Mouse (Mus musculus): ENCODE measurements around the gene Syne1. TPM values are rescaled to one million over a fixed set of nuclear protein-coding genes. Genes with fewer than 3 reads are reported as not detected.

The Syne1 gene
- polyA plus RNA-seq, 1 experiment from 2014 or later = 2.5 TPM

DNA sequence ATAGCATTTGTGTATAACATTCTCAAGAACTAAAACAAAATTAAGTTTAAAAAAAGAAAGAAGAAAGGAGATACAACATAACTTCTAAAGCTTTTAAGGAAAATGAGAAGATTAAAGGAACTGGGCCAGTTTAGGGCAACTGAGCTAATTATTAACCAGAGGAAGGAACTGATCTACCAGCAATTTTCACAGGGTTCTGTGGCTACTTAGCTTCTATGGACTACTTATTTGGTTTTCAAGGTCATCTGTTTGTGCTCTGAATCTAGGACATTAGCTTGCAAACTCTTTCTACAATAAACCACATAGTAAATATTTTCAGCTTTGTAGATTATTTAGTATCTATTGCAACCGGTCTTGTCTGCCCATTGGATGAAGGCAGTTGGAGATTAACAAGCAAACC is 420.8 kb downstream of the Syne1 start:
- Histone ChIP-seq H3K27me3 (no peaks in the 10 kb centered on the region), H3K4me3 (replicated peaks) (no peak overlapping the region), H3K9ac (no peak overlapping the region), H3K36me3 (peaks cover 9% of the 10 kb centered on the region), H3K27ac (no peak overlapping the region), H3K9me3 (replicated peaks) (no peaks in the 10 kb centered on the region), H3K4me2 (no peak overlapping the region), H3K4me1 (replicated peaks) (no peaks in the 10 kb centered on the region)
- no peak for DNase-seq
- ATAC-seq (ENCODE audit: low read depth) = no peak
- 64% methylated on average over 1 of the region's 1 CpGs for WGBS (ENCODE audit: insufficient replicate concordance)

DNA sequence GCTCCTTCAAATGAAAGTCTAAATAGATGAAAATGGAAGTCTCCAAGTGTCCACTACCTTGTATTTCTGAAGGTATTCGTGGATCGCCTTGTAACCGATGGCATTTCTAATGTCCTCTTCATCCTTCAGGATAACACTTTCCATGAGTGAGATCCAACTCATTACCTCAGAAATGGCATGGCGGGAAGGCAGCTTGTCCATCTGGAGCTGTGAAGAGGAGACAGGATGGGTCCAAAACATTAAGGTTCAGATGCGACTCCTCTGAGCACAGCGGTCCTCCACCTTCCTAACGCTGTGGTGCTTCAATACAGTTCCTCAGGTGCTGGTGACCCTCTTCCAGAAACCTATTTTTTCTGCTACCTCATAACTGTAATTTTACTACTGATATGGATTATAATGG is 426.5 kb downstream of the Syne1 start:
- Histone ChIP-seq H3K4me2 (no peak overlapping the region), H3K9me3 (replicated peaks) (no peaks in the 10 kb centered on the region), H3K27ac (no peak overlapping the region), H3K27me3 (no peaks in the 10 kb centered on the region), H3K9ac (no peak overlapping the region), H3K4me3 (replicated peaks) (no peak overlapping the region), H3K36me3 (peaks cover 22% of the 10 kb centered on the region), H3K4me1 (replicated peaks) (no peaks in the 10 kb centered on the region)
- DNase-seq (no peak), ATAC-seq (ENCODE audit: low read depth) (no peak)
- WGBS (ENCODE audit: insufficient replicate concordance) = 87% methylated on average over 7 of the region's 7 CpGs

DNA sequence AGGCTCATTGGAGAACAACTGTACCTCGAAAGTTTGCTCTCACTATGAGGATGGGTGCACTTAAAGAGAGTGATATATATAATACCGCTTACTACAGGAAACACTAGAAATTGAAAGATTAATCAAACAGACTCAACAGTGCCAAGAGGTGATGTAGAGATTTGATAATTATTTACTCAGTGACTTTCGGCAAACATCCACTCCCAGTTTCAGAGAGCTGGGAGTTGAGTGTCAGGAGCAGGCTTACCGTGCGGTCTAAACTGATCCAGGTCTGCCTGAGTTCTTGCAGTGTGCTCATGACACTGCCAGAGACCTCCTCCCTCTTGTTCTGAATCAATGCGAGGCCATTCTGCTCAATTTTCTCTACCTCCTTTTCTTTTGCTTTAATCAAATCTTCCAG is 434.6 kb downstream of the Syne1 start:
- no peak overlapping the region for H3K9ac ChIP-seq
- H3K9me3 ChIP-seq (replicated peaks) = no peaks in the 10 kb centered on the region
- H3K4me1 ChIP-seq (replicated peaks) = no peaks in the 10 kb centered on the region
- DNase-seq (no peak), ATAC-seq (ENCODE audit: low read depth) (no peak)
- peaks cover 28% of the 10 kb centered on the region for H3K36me3 ChIP-seq
- H3K27me3 ChIP-seq = no peaks in the 10 kb centered on the region
- H3K27ac ChIP-seq = no peak overlapping the region
- no peak overlapping the region for H3K4me3 ChIP-seq (replicated peaks)
- WGBS (ENCODE audit: insufficient replicate concordance) = 72% methylated on average over 6 of the region's 6 CpGs
- no peak overlapping the region for H3K4me2 ChIP-seq

DNA sequence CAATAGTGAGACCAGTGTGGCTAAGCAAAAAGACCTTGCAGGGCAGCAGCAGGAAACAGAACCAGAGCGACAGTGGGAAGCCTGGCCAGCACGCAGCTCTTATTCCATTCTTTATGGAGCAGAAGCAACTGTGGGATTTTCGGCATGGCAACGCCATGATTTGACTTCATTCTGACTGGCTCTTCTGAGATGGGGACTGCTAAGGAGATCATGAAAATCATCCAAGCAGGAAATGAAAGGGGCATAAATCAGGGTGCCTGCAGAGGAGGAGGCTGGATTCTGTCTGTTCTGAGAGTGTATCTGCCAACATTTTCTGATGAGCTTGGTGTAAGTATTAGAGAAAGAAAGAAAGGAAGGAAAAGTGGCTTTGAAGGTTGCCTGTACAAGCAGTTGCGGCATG is 435.1 kb downstream of the Syne1 start:
- Histone ChIP-seq H3K27me3 (no peaks in the 10 kb centered on the region), H3K27ac (no peak overlapping the region), H3K9ac (no peak overlapping the region), H3K4me2 (no peak overlapping the region), H3K9me3 (replicated peaks) (no peaks in the 10 kb centered on the region), H3K4me3 (replicated peaks) (no peak overlapping the region), H3K36me3 (peaks cover 28% of the 10 kb centered on the region), H3K4me1 (replicated peaks) (no peaks in the 10 kb centered on the region)
- ATAC-seq (ENCODE audit: low read depth) = no peak
- DNase-seq = no peak
- 70% methylated on average over 5 of the region's 5 CpGs for WGBS (ENCODE audit: insufficient replicate concordance)

DNA sequence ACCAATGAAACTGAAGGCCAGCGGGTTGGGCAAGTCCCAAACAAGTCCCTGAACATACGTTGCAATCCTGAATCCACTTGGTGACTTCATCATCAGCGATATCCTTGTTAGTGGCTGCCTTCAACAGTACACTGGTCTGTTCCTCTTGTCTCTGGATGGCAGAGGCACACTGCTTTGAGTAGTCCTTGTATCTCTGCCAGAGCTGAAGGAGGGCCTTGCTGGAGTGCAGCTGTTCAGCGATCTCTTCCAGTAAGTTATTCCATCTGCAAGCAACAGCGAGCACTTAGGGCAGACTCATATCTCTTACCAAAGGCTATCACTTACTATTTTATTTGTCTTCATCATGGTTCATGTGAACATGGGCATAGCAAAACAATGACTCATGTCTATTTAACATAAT is 440.5 kb downstream of the Syne1 start:
- H3K27me3 ChIP-seq = no peaks in the 10 kb centered on the region
- H3K9me3 ChIP-seq (replicated peaks) = no peaks in the 10 kb centered on the region
- DNase-seq (no peak), ATAC-seq (ENCODE audit: low read depth) (no peak)
- peaks cover 34% of the 10 kb centered on the region for H3K36me3 ChIP-seq
- H3K4me3 ChIP-seq (replicated peaks) = no peak overlapping the region
- no peak overlapping the region for H3K9ac ChIP-seq
- WGBS (ENCODE audit: insufficient replicate concordance) = 81% methylated on average over 5 of the region's 5 CpGs
- no peaks in the 10 kb centered on the region for H3K4me1 ChIP-seq (replicated peaks)
- no peak overlapping the region for H3K27ac ChIP-seq
- H3K4me2 ChIP-seq = no peak overlapping the region

DNA sequence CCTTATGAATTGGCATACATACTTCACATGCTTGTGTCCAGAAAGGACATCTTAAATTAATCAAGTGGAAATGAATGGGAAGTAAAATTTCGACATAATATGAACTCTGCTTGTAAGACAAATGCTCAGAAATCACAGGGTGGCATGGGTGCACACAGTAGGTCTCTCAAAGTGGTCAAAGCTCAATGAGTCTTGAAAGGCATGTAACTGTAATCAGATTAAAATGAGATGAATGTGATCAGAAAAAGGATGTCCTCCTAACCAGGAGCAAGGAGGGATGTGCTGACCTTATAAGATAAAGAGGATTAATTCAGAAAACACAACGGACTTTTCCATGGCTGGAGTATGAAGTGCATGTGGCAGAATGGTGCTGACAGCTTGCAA is 453.5 kb downstream of the Syne1 start:
- DNase-seq = no peak

DNA sequence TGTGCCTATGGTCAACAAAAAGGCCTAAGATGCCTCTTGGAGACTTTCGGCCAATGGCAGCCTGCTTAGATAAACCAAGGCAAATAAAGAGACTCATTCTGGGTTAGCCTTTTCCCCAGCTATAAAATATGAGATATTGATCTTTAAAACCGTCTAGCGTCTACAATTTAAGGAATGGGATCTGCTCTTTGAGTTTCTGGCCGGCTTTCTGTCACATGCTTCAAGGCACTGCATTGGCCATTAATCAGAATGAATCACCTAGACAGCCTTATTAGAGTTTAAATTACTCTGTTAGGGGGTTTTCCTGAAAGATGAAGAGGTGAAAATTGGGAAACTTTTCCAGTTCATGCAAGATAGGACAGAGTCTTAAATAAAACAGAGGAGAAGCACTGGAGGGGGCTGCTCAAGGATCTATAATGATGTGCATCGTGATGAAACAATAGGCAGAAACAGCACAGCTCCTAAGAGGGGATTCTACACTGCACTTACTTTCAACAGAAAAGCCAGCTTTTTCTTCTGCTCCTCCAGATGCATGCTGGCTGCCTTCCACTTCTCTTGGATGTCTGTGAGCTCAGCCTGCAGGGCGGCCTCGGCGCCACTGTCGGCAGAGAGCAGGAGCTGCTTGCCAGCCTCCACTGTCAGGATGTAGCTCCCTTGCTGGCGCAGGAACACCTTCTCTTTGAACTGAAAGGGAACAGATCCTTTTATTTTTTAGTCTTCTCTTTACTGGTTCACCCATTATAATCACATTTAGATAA is 454.1 kb downstream of the Syne1 start:
- H3K9me3 ChIP-seq (replicated peaks) = no peaks in the 10 kb centered on the region
- 81% methylated on average over 10 of the region's 10 CpGs for WGBS (ENCODE audit: insufficient replicate concordance)
- DNase-seq = no peak
- H3K27ac ChIP-seq = no peak overlapping the region
- no peak overlapping the region for H3K9ac ChIP-seq
- peaks cover 11% of the 10 kb centered on the region for H3K36me3 ChIP-seq
- no peak overlapping the region for H3K4me3 ChIP-seq (replicated peaks)
- H3K4me2 ChIP-seq = no peak overlapping the region
- ATAC-seq (ENCODE audit: low read depth) = no peak
- H3K27me3 ChIP-seq = no peaks in the 10 kb centered on the region
- H3K4me1 ChIP-seq (replicated peaks) = no peaks in the 10 kb centered on the region

More for the DNA sequence above, 453.5 kb downstream of the Syne1 start:
- 54% methylated on average over 2 of the region's 2 CpGs for WGBS (ENCODE audit: insufficient replicate concordance)
- Histone ChIP-seq H3K4me1 (replicated peaks) (no peaks in the 10 kb centered on the region), H3K9me3 (replicated peaks) (no peaks in the 10 kb centered on the region), H3K36me3 (peaks cover 11% of the 10 kb centered on the region), H3K27me3 (no peaks in the 10 kb centered on the region), H3K4me3 (replicated peaks) (no peak overlapping the region), H3K4me2 (no peak overlapping the region), H3K9ac (no peak overlapping the region), H3K27ac (no peak overlapping the region)
- no peak for ATAC-seq (ENCODE audit: low read depth)

DNA sequence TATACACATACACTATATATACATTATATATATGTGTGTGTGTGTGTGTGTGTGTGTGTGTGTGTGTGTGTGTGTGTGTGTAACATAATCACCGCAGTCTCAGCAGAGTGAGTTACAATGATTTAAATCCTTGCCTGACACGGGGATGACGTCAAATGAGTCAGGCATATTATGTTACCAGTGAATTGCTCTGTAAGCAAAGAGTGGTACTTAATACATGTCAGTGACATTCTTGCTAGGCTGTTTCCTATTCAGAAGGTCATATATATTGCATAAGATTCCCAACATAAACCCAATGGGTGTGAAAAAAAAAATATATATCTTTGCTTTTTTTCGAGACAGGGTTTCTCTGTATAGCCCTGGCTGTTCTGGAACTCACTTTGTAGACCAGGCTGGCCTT is 462.1 kb downstream of the Syne1 start:
- Histone ChIP-seq H3K27ac (no peak overlapping the region), H3K4me1 (replicated peaks) (no peaks in the 10 kb centered on the region), H3K27me3 (no peaks in the 10 kb centered on the region), H3K9me3 (replicated peaks) (no peaks in the 10 kb centered on the region), H3K36me3 (no peaks in the 10 kb centered on the region), H3K4me3 (replicated peaks) (no peak overlapping the region), H3K4me2 (no peak overlapping the region), H3K9ac (no peak overlapping the region)
- WGBS (ENCODE audit: insufficient replicate concordance) = 78% methylated on average over 4 of the region's 4 CpGs
- ATAC-seq (ENCODE audit: low read depth) (no peak), DNase-seq (no peak)

DNA sequence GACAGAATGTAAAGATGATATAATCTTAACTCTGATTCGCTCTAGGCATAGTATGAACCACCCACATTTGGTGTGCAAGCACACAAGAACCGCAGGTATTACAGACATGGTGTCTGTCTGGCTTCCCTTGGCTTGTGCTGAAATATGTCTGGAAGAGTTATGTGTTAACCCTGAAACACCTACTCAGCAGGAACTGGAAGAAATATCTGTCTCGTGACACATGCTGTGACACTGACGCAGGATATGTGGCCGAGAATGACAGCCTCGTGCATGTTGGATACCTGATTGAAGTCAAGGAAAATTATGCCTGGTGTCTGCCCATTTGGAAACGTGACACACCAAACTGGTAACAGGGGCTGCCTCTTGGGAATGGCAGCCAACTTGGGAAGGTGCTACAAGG is 463.9 kb downstream of the Syne1 start:
- no peak for ATAC-seq (ENCODE audit: low read depth)
- 69% methylated on average over 7 of the region's 7 CpGs for WGBS (ENCODE audit: insufficient replicate concordance)

DNA sequence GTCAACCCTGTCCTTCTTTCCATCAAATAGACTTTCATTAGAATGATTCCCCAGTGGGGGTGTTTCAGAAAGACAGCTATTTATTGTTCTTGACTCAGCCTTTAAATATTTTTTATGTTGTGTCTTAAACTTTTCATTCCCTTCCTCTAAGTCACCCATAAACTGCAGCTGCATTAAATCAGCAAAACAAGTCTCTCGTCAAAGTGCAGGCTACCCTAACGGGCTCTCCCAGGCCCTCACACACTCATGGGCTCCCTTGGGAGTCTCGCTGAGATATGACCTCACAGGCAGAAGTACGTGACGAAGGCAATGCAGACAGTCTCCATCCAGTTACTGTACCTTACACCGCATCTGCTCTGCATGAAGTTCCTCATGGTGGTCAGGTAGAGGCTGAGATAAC is 465.0 kb downstream of the Syne1 start:
- Histone ChIP-seq H3K27me3 (no peaks in the 10 kb centered on the region), H3K9ac (no peak overlapping the region), H3K9me3 (replicated peaks) (no peaks in the 10 kb centered on the region), H3K36me3 (no peaks in the 10 kb centered on the region), H3K27ac (no peak overlapping the region), H3K4me3 (replicated peaks) (no peak overlapping the region), H3K4me2 (no peak overlapping the region), H3K4me1 (replicated peaks) (no peaks in the 10 kb centered on the region)
- no peak for ATAC-seq (ENCODE audit: low read depth)
- DNase-seq = no peak
- 79% methylated on average over 6 of the region's 6 CpGs for WGBS (ENCODE audit: insufficient replicate concordance)

More for the DNA sequence above, 463.9 kb downstream of the Syne1 start:
- no peak for DNase-seq
- Histone ChIP-seq H3K4me3 (replicated peaks) (no peak overlapping the region), H3K27me3 (no peaks in the 10 kb centered on the region), H3K27ac (no peak overlapping the region), H3K9ac (no peak overlapping the region), H3K4me2 (no peak overlapping the region), H3K9me3 (replicated peaks) (no peaks in the 10 kb centered on the region), H3K4me1 (replicated peaks) (no peaks in the 10 kb centered on the region), H3K36me3 (no peaks in the 10 kb centered on the region)

DNA sequence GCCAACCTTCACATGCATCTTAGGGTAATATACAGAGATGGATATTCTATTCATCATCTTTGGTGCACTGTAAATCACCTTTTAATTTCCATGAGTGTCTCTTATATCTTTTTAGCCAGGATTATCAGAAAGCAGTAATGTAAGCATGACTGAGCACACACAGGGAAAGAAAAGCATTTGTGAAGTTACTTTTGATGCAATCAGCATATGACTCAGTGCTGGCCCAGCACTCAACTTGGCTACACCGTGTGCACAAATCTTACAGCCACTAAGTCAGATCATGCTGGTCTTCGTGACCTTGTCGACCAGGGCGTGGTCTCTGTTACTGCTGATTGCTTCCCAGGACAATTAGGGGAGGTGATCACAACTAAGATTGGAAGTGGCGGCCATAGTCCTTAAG is 465.5 kb downstream of the Syne1 start:
- no peak overlapping the region for H3K4me3 ChIP-seq (replicated peaks)
- no peak for ATAC-seq (ENCODE audit: low read depth)
- H3K27ac ChIP-seq = no peak overlapping the region
- no peaks in the 10 kb centered on the region for H3K4me1 ChIP-seq (replicated peaks)
- 64% methylated on average over 5 of the region's 5 CpGs for WGBS (ENCODE audit: insufficient replicate concordance)
- H3K9ac ChIP-seq = no peak overlapping the region
- no peak overlapping the region for H3K4me2 ChIP-seq
- H3K27me3 ChIP-seq = no peaks in the 10 kb centered on the region
- no peaks in the 10 kb centered on the region for H3K9me3 ChIP-seq (replicated peaks)
- no peaks in the 10 kb centered on the region for H3K36me3 ChIP-seq
- DNase-seq = no peak

DNA sequence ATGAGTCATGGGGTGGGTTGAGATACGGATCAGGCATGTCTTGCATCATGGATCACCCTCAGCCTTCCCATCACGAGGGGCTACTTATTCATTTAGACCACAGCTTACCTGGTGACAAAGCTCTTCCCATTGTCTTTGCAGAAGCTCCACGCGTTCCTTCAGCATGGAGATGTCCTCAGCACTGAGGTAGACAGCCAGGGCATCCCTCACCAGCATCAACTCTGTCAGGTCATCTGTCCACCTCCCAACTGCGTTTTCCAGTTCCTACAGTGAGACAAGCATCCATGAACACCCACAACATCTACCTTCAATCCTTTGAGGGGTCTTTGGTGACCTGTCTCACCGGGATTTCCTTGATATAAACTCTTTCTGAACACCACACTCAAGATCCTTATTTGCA is 467.6 kb downstream of the Syne1 start:
- H3K4me1 ChIP-seq (replicated peaks) = no peaks in the 10 kb centered on the region
- no peak overlapping the region for H3K4me2 ChIP-seq
- H3K9me3 ChIP-seq (replicated peaks) = no peaks in the 10 kb centered on the region
- no peak overlapping the region for H3K9ac ChIP-seq
- no peak overlapping the region for H3K4me3 ChIP-seq (replicated peaks)
- H3K27me3 ChIP-seq = no peaks in the 10 kb centered on the region
- no peaks in the 10 kb centered on the region for H3K36me3 ChIP-seq
- no peak for ATAC-seq (ENCODE audit: low read depth)
- no peak for DNase-seq
- 64% methylated on average over 6 of the region's 6 CpGs for WGBS (ENCODE audit: insufficient replicate concordance)
- H3K27ac ChIP-seq = no peak overlapping the region
